Mouse (Mus musculus): ENCODE data around the gene Aox2.

GRCm38 (mm10) chr1:58391421-58392267, 113.5 kb downstream of the Aox2 start:
- TF ChIP-seq CTCF (conservative IDR thresholded peaks at IDR 0.05; ENCODE audit: insufficient read depth, insufficient read length, low read depth, low read length) (no peak), POLR2A (IDR thresholded peaks at IDR 0.05; ENCODE audit: low read depth, low read length) (no peak)

All from kidney, adult 2 months (tissue).